Mouse (Mus musculus) limb, embryonic 11.5 days (tissue): ENCODE results near the gene Idh3b. TPM values are rescaled to one million over a fixed set of nuclear protein-coding genes. Genes with fewer than 3 reads are reported as not detected.

ENCODE experiments used
- ATAC-seq: fragments of 200-750 bp; cut with Nextera tagmentation; 2 replicates; pipeline ENCODE4 v1.8.0; 2017; ENCODE audit warnings: low read depth; ENCODE audit not compliant: insufficient number of reproducible peaks, low FRiP score, low TSS enrichment
- DNase-seq: peaks from one replicate; pipeline ENCODE4 v3.0.0-alpha.2; 2015; ENCODE audit warnings: low spot score
- H3K27ac ChIP-seq: fragments of 300-500 bp; sonication (generic); replicated peaks from 2 replicates; pipeline ENCODE4 v1.5.1; 2014; ENCODE audit warnings: low read depth, mild to moderate bottlenecking, low read length
- H3K27me3 ChIP-seq: fragments of 300-500 bp; sonication (generic); 2 replicates; pipeline ENCODE4 v1.6.1; 2014; ENCODE audit warnings: mild to moderate bottlenecking, low read length, mixed read lengths; ENCODE audit not compliant: control insufficient read depth, insufficient read depth
- H3K36me3 ChIP-seq: fragments of 300-500 bp; sonication (generic); 2 replicates; pipeline ENCODE4 v1.6.1; 2014; ENCODE audit warnings: mild to moderate bottlenecking, low read length, moderate library complexity, mixed read lengths; ENCODE audit not compliant: control insufficient read depth, insufficient read depth
- H3K4me1 ChIP-seq: fragments of 300-500 bp; sonication (generic); 2 replicates; pipeline ENCODE4 v1.6.1; 2014; ENCODE audit warnings: low read length, mixed read lengths; ENCODE audit not compliant: control insufficient read depth, insufficient read depth
- H3K4me2 ChIP-seq: fragments of 300-500 bp; sonication (generic); 2 replicates; pipeline ENCODE4 v1.6.1; 2014; ENCODE audit warnings: low read depth, mild to moderate bottlenecking, moderate library complexity; ENCODE audit not compliant: severe bottlenecking
- H3K4me3 ChIP-seq: fragments of 300-500 bp; sonication (generic); 2 replicates; pipeline ENCODE4 v1.5.1; 2014; ENCODE audit warnings: low read depth, low read length
- H3K9ac ChIP-seq: fragments of 300-500 bp; sonication (generic); 2 replicates; pipeline ENCODE4 v1.6.1; 2014; ENCODE audit warnings: mild to moderate bottlenecking, low read length
- H3K9me3 ChIP-seq: fragments of 300-500 bp; sonication (generic); 2 replicates; pipeline ENCODE4 v1.6.1; 2016; ENCODE audit warnings: low read length; ENCODE audit not compliant: control insufficient read depth
- WGBS: fragments of 180-500 bp; shearing (Covaris S2); extraction: QIAGEN DNeasy Blood & Tissue Kit; methylation state at CpG from one replicate; pipeline ENCODE4 v1.1.7; 2014; 5-methylcytosine and 5-hydroxymethylcytosine counted together
- polyA plus RNA-seq: library from polyadenylated mRNA; unstranded; fragments of >200 nt; fragmentation: Nextera tagmentation; extraction: Ambion mirVana; gene quantifications from 2 replicates; pipeline ENCODE4 v1.2.1, GENCODE M21; 2014

The Idh3b gene
- polyA plus RNA-seq, 1 experiment from 2014 or later = 148 TPM

DNA sequence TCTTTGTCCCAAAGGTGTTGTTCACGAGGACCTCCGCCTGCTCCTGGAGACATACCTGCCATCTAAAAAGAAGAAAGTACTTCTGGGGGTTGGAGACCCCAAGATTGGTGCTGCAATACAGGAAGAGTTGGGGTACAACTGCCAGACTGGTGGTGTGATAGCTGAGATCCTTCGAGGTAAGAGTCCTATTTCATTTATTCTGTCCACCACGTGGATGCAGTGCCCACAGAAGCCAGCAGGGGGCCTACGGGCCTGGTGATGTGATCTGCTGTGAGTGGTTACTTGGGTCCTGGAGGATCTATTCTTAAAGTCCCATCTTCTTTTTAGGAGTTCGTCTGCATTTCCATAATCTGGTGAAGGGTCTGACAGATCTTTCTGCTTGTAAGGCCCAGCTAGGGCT lies 8.7 kb downstream of the Idh3b start:
- peaks cover 4% of the 10 kb centered on the region; the same call in 1 of the 2 replicates for H3K4me1 ChIP-seq
- no peaks in the 10 kb centered on the region for H3K9me3 ChIP-seq
- peak overlapping the region; percentile 94 for H3K4me3 ChIP-seq
- no peak overlapping the region for H3K9ac ChIP-seq
- no peaks in the 10 kb centered on the region for H3K27me3 ChIP-seq
- ATAC-seq (no peak), DNase-seq (peak; percentile 87)
- peaks cover 22% of the 10 kb centered on the region for H3K36me3 ChIP-seq
- whole genome bisulfite sequencing = 48% methylated on average over 6 of the region's 6 CpGs
- peak overlapping the region; percentile 84 for H3K4me2 ChIP-seq
- no peak overlapping the region for H3K27ac ChIP-seq

DNA sequence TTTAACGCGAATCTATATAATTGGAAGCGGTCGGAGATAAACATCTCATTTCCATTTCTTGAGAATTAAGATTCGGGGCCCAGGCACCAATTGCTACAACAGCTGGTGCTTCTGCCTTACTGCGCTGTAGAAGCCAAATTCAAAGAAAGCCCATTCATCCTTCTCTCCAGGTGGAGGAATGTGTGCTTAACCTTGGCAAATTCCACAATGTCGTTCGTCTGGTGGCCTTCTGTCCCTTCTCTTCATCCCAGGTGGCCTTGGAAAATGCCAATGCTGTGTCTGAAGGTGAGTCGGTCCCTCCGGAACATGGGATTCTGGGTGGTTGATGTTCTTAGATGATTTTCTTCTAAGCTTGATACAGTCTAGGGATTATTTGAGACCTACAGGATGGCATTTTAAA lies 9.5 kb downstream of the Idh3b start:
- Histone ChIP-seq H3K9me3 (no peaks in the 10 kb centered on the region), H3K36me3 (peaks cover 20% of the 10 kb centered on the region), H3K4me2 (peak overlapping the region; percentile 84), H3K9ac (peak overlapping the region; percentile 97), H3K27me3 (no peaks in the 10 kb centered on the region), H3K27ac (no peak overlapping the region), H3K4me3 (peak overlapping the region; percentile 94), H3K4me1 (peaks cover 4% of the 10 kb centered on the region; the same call in 1 of the 2 replicates)
- no peak for DNase-seq
- no peak for ATAC-seq
- WGBS = 2% methylated on average over 10 of the region's 10 CpGs

- no peaks in the 10 kb centered on the region for H3K9me3 ChIP-seq
- ATAC-seq (peak; percentile 97), DNase-seq (peak; percentile 100)
- H3K36me3 ChIP-seq = peaks cover 16% of the 10 kb centered on the region
- H3K4me2 ChIP-seq = peak within 1 kb of the TSS; percentile 84
- H3K27me3 ChIP-seq = no peaks in the 10 kb centered on the region
- H3K4me3 ChIP-seq = peak within 1 kb of the TSS; percentile 94
- under 1% methylated on average over 68 of the region's 68 CpGs for WGBS
- H3K9ac ChIP-seq = peak within 1 kb of the TSS; percentile 97
- peak within 1 kb of the TSS; percentile 91 for H3K27ac ChIP-seq
- H3K4me1 ChIP-seq = peaks cover 4% of the 10 kb centered on the region; the same call in 1 of the 2 replicates
Observed at GRCm38 (mm10) chr2:130274149-130274861, 10.0 kb downstream of the Idh3b start, which contains the start of gene Nop56. Gene Nop56, plus strand, starts transcription at chr2:130274430.

- peak overlapping the region; percentile 94 for H3K4me3 ChIP-seq
- H3K27ac ChIP-seq = peak overlapping the region; percentile 91
- no peaks in the 10 kb centered on the region for H3K9me3 ChIP-seq
- ATAC-seq (peak; percentile 2; the same call in 1 of the 2 replicates), DNase-seq (no peak)
- peaks cover 16% of the 10 kb centered on the region for H3K36me3 ChIP-seq
- no peaks in the 10 kb centered on the region for H3K27me3 ChIP-seq
- H3K9ac ChIP-seq = peak overlapping the region; percentile 97
- H3K4me2 ChIP-seq = peak overlapping the region; percentile 84
- WGBS = 1% methylated on average over 14 of the region's 14 CpGs
- peaks cover 4% of the 10 kb centered on the region; the same call in 1 of the 2 replicates for H3K4me1 ChIP-seq
Observed at GRCm38 (mm10) chr2:130273732-130274131, 10.6 kb downstream of the Idh3b start.

- H3K27me3 ChIP-seq = no peaks in the 10 kb centered on the region
- no peak overlapping the region for H3K4me2 ChIP-seq
- no peaks in the 10 kb centered on the region for H3K36me3 ChIP-seq
- no peak for DNase-seq
- no peak overlapping the region for H3K27ac ChIP-seq
- WGBS = 64% methylated on average over 7 of the region's 7 CpGs
- H3K4me1 ChIP-seq = no peaks in the 10 kb centered on the region
- no peaks in the 10 kb centered on the region for H3K9me3 ChIP-seq
- no peak overlapping the region for H3K9ac ChIP-seq
- no peak overlapping the region for H3K4me3 ChIP-seq
- ATAC-seq = no peak
Observed at GRCm38 (mm10) chr2:130268074-130268473, 16.3 kb downstream of the Idh3b start.

DNA sequence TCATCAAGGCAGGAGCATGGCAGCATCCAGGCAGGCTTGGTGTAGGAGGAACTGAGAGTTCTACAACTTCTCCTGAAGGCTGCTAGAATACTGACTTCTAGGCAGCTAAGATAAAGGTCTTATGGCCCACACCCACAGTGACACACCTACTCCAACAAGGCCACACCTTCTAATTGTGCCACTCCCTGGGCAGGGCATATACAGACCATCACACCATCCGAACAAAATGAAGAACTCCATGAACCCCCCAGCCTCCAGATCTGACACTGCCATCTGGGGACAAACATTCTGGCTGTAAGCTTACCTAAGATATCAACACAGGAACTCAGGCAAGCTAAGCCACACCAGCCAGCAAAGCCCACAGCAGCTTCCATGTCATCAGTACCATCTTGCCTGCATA lies 18.8 kb downstream of the Idh3b start:
- no peaks in the 10 kb centered on the region for H3K36me3 ChIP-seq

DNA sequence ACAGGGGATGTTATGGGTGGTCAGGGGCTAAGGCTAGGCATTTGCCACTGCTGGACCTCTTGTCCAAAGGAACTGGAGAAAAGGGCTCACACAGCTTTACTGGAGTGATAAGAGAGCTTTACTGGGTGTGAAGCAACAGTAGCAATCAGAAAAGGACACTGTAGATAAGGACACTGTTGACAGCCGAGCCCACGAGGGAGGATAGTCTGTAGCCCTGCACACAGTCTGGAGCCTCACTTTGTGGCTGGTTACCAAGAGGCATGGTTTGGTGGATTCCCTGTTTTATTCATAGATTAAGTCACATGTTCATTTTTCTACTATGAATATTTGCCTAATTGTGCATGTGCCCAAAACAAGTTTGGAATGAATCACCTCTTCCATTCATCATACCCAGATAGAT lies 21.9 kb downstream of the Idh3b start:
- no peak for ATAC-seq
- WGBS = 79% methylated on average over 2 of the region's 2 CpGs
- Histone ChIP-seq H3K9ac (no peak overlapping the region), H3K27me3 (no peaks in the 10 kb centered on the region), H3K4me3 (no peak overlapping the region), H3K27ac (no peak overlapping the region), H3K4me2 (no peak overlapping the region), H3K4me1 (no peaks in the 10 kb centered on the region), H3K9me3 (no peaks in the 10 kb centered on the region), H3K36me3 (no peaks in the 10 kb centered on the region)
- DNase-seq = no peak

More for the DNA sequence above, 18.8 kb downstream of the Idh3b start:
- Histone ChIP-seq H3K4me2 (no peak overlapping the region), H3K4me3 (no peak overlapping the region), H3K4me1 (no peaks in the 10 kb centered on the region), H3K9me3 (no peaks in the 10 kb centered on the region), H3K27me3 (no peaks in the 10 kb centered on the region), H3K27ac (no peak overlapping the region), H3K9ac (no peak overlapping the region)
- no peak for ATAC-seq
- no peak for DNase-seq
- 86% methylated on average over 1 of the region's 1 CpGs for WGBS

- no peaks in the 10 kb centered on the region for H3K27me3 ChIP-seq
- 83% methylated on average over 2 of the region's 2 CpGs for WGBS
- H3K36me3 ChIP-seq = no peaks in the 10 kb centered on the region
- H3K9me3 ChIP-seq = no peaks in the 10 kb centered on the region
- no peak for DNase-seq
- no peak overlapping the region for H3K9ac ChIP-seq
- H3K4me2 ChIP-seq = no peak overlapping the region
- H3K27ac ChIP-seq = no peak overlapping the region
- ATAC-seq = no peak
- no peaks in the 10 kb centered on the region for H3K4me1 ChIP-seq
- H3K4me3 ChIP-seq = no peak overlapping the region
Observed at GRCm38 (mm10) chr2:130261914-130262313, 22.4 kb downstream of the Idh3b start.
